Mouse (Mus musculus) brain, embryonic 14.5 days (tissue): ENCODE measurements around the gene Cacna2d3.

Source experiments
- CTCF ChIP-seq: fragments of 200-500 bp; IDR thresholded peaks from 2 replicates; pipeline ENCODE4 v1.5.1; 2012; ENCODE audit warnings: inconsistent platforms, mild to moderate bottlenecking, moderate library complexity, borderline replicate concordance; ENCODE audit not compliant: insufficient read depth, insufficient read length; ENCODE audit errors: extremely low read depth
- POLR2A ChIP-seq: fragments of 200-500 bp; IDR thresholded peaks from 2 replicates; pipeline ENCODE4 v1.6.1; 2012; ENCODE audit warnings: mild to moderate bottlenecking, inconsistent platforms, borderline replicate concordance; ENCODE audit not compliant: poor library complexity, insufficient read depth, insufficient read length, severe bottlenecking; ENCODE audit errors: extremely low read depth

DNA sequence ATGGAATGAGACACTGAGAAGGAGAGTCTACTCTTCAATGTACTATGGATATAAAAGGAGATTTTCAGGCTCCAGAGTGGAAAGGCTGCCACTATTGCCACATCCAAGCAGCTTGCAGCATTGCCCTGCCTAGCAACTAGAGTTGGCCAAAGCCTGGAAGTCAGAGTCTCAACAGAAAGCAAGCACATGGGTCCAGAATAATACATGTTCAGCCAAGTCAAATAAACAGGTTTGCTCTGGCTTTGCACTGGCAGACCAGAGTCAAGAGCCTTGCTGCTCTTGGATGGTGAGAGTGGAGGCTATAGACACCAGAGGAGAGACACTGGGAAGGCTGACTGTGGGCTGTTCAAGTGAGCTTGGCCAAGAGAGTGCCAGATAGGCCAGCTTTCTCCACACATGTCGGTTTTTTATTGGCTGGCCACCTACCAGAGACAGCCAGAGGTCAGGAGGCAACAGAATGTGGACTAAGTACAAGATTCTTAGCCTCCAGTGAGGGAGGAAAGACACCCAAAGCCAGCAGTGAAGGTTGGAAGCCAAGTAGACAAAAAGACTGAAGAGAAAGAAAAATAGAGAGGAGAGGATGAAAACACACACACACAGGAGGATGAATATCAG, 49.1 kb downstream of the Cacna2d3 start:
- no peak for TF ChIP-seq POLR2A
- no peak for TF ChIP-seq CTCF
